Mouse (Mus musculus) limb, embryonic 15.5 days (tissue): ENCODE data around the gene Ccl25. TPM values are rescaled to one million over a fixed set of nuclear protein-coding genes. Genes with fewer than 3 reads are reported as not detected.

ENCODE experiments used
- ATAC-seq: fragments of 200-750 bp; cut with Nextera tagmentation; 2 replicates; pipeline ENCODE4 v1.8.0; 2017; ENCODE audit warnings: low read depth, moderate TSS enrichment; ENCODE audit not compliant: insufficient number of reproducible peaks, low FRiP score, low TSS enrichment
- H3K27ac ChIP-seq: fragments of 300-500 bp; sonication (generic); 2 replicates; pipeline ENCODE4 v1.5.1; 2015; ENCODE audit warnings: moderate library complexity, mild to moderate bottlenecking, inconsistent platforms
- H3K27me3 ChIP-seq: fragments of 300-500 bp; sonication (generic); 2 replicates; pipeline ENCODE4 v1.6.1; 2015; ENCODE audit warnings: inconsistent platforms
- H3K36me3 ChIP-seq: fragments of 300-500 bp; sonication (generic); 2 replicates; pipeline ENCODE4 v1.6.1; 2015; ENCODE audit warnings: inconsistent platforms
- H3K4me1 ChIP-seq: fragments of 300-500 bp; sonication (generic); 2 replicates; pipeline ENCODE4 v1.6.1; 2015; ENCODE audit warnings: inconsistent platforms
- H3K4me2 ChIP-seq: fragments of 300-500 bp; sonication (generic); 2 replicates; pipeline ENCODE4 v1.6.1; 2015; ENCODE audit warnings: mild to moderate bottlenecking, inconsistent platforms
- H3K4me3 ChIP-seq: fragments of 300-500 bp; sonication (generic); 2 replicates; pipeline ENCODE4 v1.5.1; 2015; ENCODE audit warnings: mild to moderate bottlenecking, inconsistent platforms
- H3K9ac ChIP-seq: fragments of 300-500 bp; sonication (generic); 2 replicates; pipeline ENCODE4 v1.6.1; 2015; ENCODE audit warnings: inconsistent platforms
- H3K9me3 ChIP-seq: fragments of 300-500 bp; sonication (generic); 2 replicates; pipeline ENCODE4 v1.6.1; 2016; ENCODE audit warnings: inconsistent platforms
- WGBS: fragments of 180-500 bp; shearing (Covaris S2); methylation state at CpG from one replicate; pipeline ENCODE4 v1.1.7; 2015; 5-methylcytosine and 5-hydroxymethylcytosine counted together
- polyA plus RNA-seq: library from polyadenylated mRNA; unstranded; fragments of >200 nt; fragmentation: Nextera tagmentation; extraction: Ambion mirVana; gene quantifications from 2 replicates; pipeline ENCODE4 v1.2.1, GENCODE M21; 2015

The Ccl25 gene
- polyA plus RNA-seq, 1 experiment from 2014 or later = 13.5 TPM

GRCm38 (mm10) chr8:4318796-4319572, 6.0 kb upstream of the Ccl25 start:
- no peaks in the 10 kb centered on the region for H3K27me3 ChIP-seq
- H3K9me3 ChIP-seq = no peaks in the 10 kb centered on the region
- 85% methylated on average over 2 of the region's 2 CpGs for WGBS
- peaks cover 24% of the 10 kb centered on the region for H3K36me3 ChIP-seq
- H3K9ac ChIP-seq = no peak overlapping the region
- H3K4me2 ChIP-seq = no peak overlapping the region
- ATAC-seq = no peak
- peaks cover 28% of the 10 kb centered on the region for H3K4me1 ChIP-seq
- no peak overlapping the region for H3K27ac ChIP-seq
- H3K4me3 ChIP-seq = no peak overlapping the region

DNA sequence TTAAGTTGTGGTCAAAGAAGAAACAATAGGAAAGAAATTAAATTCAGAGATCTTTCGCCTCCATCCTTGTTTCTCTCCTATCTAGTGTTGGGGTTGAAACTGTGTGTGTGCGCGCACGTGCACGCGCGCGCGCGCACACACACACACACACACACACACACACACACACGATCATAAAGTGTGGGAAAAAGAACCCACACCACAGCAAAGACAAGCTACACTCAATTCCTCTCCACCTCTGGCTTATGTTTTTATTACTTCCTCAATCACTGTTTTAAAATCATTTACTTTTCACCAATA, 5.5 kb upstream of the Ccl25 start:
- no peak for ATAC-seq
- no peak overlapping the region for H3K4me2 ChIP-seq
- H3K36me3 ChIP-seq = peaks cover 24% of the 10 kb centered on the region
- no peaks in the 10 kb centered on the region for H3K27me3 ChIP-seq
- H3K9me3 ChIP-seq = no peaks in the 10 kb centered on the region
- 97% methylated on average over 11 of the region's 11 CpGs for WGBS
- no peak overlapping the region for H3K4me3 ChIP-seq
- H3K9ac ChIP-seq = no peak overlapping the region
- peaks cover 28% of the 10 kb centered on the region for H3K4me1 ChIP-seq
- no peak overlapping the region for H3K27ac ChIP-seq

DNA sequence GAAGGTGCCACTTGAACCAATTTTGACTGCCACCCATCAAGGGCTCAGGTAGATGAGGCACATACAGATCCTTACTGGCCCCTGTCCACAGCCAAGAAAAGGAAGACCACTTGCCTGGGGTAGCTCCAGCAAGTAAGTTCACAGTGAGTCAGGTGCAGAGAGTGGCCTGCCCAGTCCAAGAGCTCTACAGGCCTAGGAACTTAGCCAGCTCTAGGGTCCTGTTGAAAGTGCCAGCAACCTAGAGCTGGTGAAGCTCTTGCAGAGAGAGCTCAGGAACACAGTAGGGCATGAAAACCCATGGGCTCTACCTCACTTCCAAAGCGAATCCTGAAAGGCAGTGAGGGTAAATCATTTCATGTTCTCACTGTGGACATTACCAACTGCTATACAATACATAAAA, 4.6 kb upstream of the Ccl25 start:
- no peak for ATAC-seq
- 96% methylated on average over 1 of the region's 1 CpGs for WGBS
- Histone ChIP-seq H3K27me3 (no peaks in the 10 kb centered on the region), H3K36me3 (peaks cover 24% of the 10 kb centered on the region), H3K27ac (no peak overlapping the region), H3K4me1 (peaks cover 28% of the 10 kb centered on the region), H3K9me3 (no peaks in the 10 kb centered on the region), H3K4me3 (no peak overlapping the region), H3K4me2 (no peak overlapping the region), H3K9ac (no peak overlapping the region)

- H3K27ac ChIP-seq = no peak overlapping the region
- no peak overlapping the region for H3K4me2 ChIP-seq
- peaks cover 24% of the 10 kb centered on the region for H3K36me3 ChIP-seq
- H3K4me1 ChIP-seq = peaks cover 34% of the 10 kb centered on the region
- ATAC-seq = no peak
- H3K4me3 ChIP-seq = no peak overlapping the region
- H3K9me3 ChIP-seq = no peaks in the 10 kb centered on the region
- H3K27me3 ChIP-seq = no peaks in the 10 kb centered on the region
- no peak overlapping the region for H3K9ac ChIP-seq
- 69% methylated on average over 2 of the region's 2 CpGs for whole genome bisulfite sequencing
Observed at GRCm38 (mm10) chr8:4321031-4321430, 4.0 kb upstream of the Ccl25 start.

DNA sequence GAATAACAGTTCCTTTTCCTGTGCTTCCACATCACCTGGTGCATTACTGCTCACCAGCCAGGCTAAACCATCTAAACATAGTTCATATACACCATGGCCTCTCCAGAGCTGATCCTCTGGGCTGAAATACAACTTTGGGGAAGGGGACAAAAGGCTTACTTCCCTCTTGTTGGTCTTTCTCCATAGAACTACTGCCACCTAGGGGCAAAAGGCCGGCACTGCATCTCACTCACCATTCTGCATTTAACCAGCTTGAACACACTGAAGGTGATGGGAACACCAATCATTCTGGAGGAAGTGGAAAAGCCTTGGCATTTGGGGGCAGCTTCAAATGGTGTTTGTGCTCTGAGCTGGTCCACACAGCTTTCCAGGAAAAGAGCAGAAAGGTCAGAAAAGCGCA, 2.5 kb upstream of the Ccl25 start:
- Histone ChIP-seq H3K4me3 (no peak overlapping the region), H3K9ac (no peak overlapping the region), H3K27ac (no peak overlapping the region), H3K36me3 (peaks cover 28% of the 10 kb centered on the region), H3K9me3 (no peaks in the 10 kb centered on the region), H3K27me3 (no peaks in the 10 kb centered on the region), H3K4me2 (no peak overlapping the region), H3K4me1 (peaks cover 37% of the 10 kb centered on the region)
- no peak for ATAC-seq
- WGBS = 34% methylated on average over 2 of the region's 2 CpGs

DNA sequence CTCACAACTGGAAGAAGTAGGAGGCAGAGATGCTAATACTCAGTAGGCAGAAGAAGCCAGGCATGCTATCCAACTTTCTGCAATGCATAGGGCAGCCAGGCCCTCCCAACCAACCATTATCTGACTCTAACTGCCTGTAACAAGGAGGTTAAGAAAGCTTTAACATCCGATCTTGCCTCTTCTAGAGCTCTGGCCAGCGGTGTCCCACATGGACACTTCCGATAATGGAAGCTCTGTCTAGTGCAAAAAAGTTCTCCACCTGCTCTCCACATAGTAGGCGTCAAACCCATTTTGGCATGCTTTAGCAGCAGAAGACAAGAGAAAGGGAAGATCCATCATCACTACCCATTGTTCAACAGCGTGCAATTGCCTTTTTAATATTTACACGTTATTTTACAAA, 1.1 kb upstream of the Ccl25 start:
- Histone ChIP-seq H3K9me3 (no peaks in the 10 kb centered on the region), H3K36me3 (peaks cover 42% of the 10 kb centered on the region), H3K4me2 (peak overlapping the region; percentile 65), H3K27ac (no peak overlapping the region), H3K4me3 (peak overlapping the region; percentile 94), H3K9ac (peak overlapping the region; percentile 98), H3K4me1 (peaks cover 37% of the 10 kb centered on the region), H3K27me3 (no peaks in the 10 kb centered on the region)
- no peak for ATAC-seq
- 4% methylated on average over 6 of the region's 6 CpGs for WGBS

DNA sequence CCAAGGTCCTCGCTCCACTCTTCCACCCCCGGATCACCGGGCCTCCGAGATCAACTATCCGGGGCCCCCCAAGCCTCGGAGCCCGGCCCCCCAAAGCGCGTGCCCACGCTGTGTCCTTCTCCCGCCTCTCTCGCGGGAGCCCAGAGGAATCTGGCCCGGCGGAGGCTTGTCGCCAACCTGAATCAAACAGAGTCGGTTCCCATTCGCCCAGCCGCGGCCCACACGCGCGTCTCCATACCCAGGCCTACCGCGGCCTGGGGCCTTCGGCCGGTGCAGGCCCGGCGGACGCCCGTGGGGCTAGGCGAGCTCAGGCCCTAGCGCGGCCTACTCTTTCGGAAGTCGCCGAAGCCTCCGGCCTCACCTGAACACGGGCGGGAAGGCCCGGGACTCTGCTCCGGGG, 485 bp upstream of the Ccl25 start:
- H3K27ac ChIP-seq = peak overlapping the region; percentile 91
- peak; percentile 72 for ATAC-seq
- no peaks in the 10 kb centered on the region for H3K9me3 ChIP-seq
- no peaks in the 10 kb centered on the region for H3K27me3 ChIP-seq
- peak overlapping the region; percentile 65 for H3K4me2 ChIP-seq
- under 1% methylated on average over 42 of the region's 42 CpGs for WGBS
- H3K9ac ChIP-seq = peak overlapping the region; percentile 98
- peaks cover 37% of the 10 kb centered on the region for H3K4me1 ChIP-seq
- H3K4me3 ChIP-seq = peak overlapping the region; percentile 94
- peaks cover 48% of the 10 kb centered on the region for H3K36me3 ChIP-seq

- Histone ChIP-seq H3K9me3 (no peaks in the 10 kb centered on the region), H3K27ac (0 out of 2 replicates have a peak overlapping the region, but pooled peaks have one; percentile 91), H3K4me1 (peaks cover 28% of the 10 kb centered on the region), H3K4me2 (peak overlapping the region; percentile 72), H3K36me3 (peaks cover 50% of the 10 kb centered on the region), H3K9ac (peak overlapping the region; percentile 61), H3K27me3 (no peaks in the 10 kb centered on the region), H3K4me3 (peak overlapping the region; percentile 94)
- WGBS = 38% methylated on average over 7 of the region's 7 CpGs
- ATAC-seq = no peak
Observed at GRCm38 (mm10) chr8:4325751-4326036, 684 bp downstream of the Ccl25 start.

DNA sequence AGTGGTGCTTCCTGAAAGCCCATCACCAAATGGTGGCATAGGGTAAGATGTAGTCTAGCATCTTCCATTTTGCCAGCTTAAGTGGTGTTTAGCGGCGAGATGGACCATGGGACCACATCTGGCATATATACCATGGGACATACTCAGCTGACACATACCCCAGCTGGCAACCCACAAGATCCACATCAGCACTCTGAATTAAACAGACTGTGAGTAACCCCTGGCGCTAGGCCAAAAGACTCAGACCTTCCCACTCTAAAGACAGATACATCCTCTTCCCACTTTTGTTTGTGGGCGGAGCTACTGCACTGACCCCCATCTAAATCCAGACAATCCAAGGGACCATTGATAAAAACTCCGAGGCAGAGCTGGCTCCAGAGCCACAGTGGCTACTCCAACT, 4.0 kb downstream of the Ccl25 start:
- H3K9me3 ChIP-seq = no peaks in the 10 kb centered on the region
- ATAC-seq = no peak
- WGBS = 92% methylated on average over 5 of the region's 5 CpGs
- H3K27me3 ChIP-seq = no peaks in the 10 kb centered on the region
- peaks cover 9% of the 10 kb centered on the region for H3K4me1 ChIP-seq
- peaks cover 66% of the 10 kb centered on the region for H3K36me3 ChIP-seq
- H3K27ac ChIP-seq = no peak overlapping the region
- H3K4me2 ChIP-seq = no peak overlapping the region
- H3K9ac ChIP-seq = no peak overlapping the region
- no peak overlapping the region for H3K4me3 ChIP-seq

- ATAC-seq = no peak
- H3K9ac ChIP-seq = no peak overlapping the region
- no peak overlapping the region for H3K4me3 ChIP-seq
- no peak overlapping the region for H3K27ac ChIP-seq
- H3K4me2 ChIP-seq = no peak overlapping the region
- peaks cover 84% of the 10 kb centered on the region for H3K36me3 ChIP-seq
- WGBS = 91% methylated on average over 1 of the region's 1 CpGs
- H3K27me3 ChIP-seq = no peaks in the 10 kb centered on the region
- H3K4me1 ChIP-seq = no peaks in the 10 kb centered on the region
- no peaks in the 10 kb centered on the region for H3K9me3 ChIP-seq
Observed at GRCm38 (mm10) chr8:4333966-4334365, 9.0 kb downstream of the Ccl25 start.

GRCm38 (mm10) chr8:4335678-4336077, 10.7 kb downstream of the Ccl25 start:
- no peaks in the 10 kb centered on the region for H3K9me3 ChIP-seq
- ATAC-seq = no peak
- H3K4me2 ChIP-seq = no peak overlapping the region
- 69% methylated on average over 2 of the region's 2 CpGs for WGBS
- no peaks in the 10 kb centered on the region for H3K4me1 ChIP-seq
- no peaks in the 10 kb centered on the region for H3K27me3 ChIP-seq
- H3K4me3 ChIP-seq = no peak overlapping the region
- H3K36me3 ChIP-seq = peaks cover 76% of the 10 kb centered on the region
- H3K9ac ChIP-seq = no peak overlapping the region
- no peak overlapping the region for H3K27ac ChIP-seq

DNA sequence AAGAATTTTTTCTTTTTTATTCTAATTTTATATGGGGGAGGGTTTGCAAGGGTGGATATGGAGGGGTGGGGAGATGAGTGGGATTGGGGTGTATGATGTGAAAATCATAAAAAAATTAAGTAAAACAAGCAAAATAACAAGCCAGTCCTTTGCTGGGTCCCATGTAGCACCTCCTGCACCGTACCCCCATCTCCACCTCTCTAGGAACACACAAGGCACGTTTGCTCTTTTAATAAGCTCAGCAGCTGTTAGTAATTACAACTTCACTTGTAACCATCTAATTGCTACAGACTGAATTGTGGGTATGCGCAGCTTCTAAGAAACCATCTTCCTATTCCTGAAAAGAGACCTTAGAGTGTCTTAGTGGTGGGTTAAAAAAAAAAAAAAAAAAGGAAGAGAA, 15.2 kb downstream of the Ccl25 start:
- no peaks in the 10 kb centered on the region for H3K4me1 ChIP-seq
- no peak overlapping the region for H3K9ac ChIP-seq
- H3K27me3 ChIP-seq = no peaks in the 10 kb centered on the region
- no peak overlapping the region for H3K4me2 ChIP-seq
- peaks cover 36% of the 10 kb centered on the region for H3K36me3 ChIP-seq
- no peak for ATAC-seq
- WGBS = 30% methylated on average over 3 of the region's 3 CpGs
- H3K4me3 ChIP-seq = no peak overlapping the region
- H3K9me3 ChIP-seq = no peaks in the 10 kb centered on the region
- no peak overlapping the region for H3K27ac ChIP-seq

GRCm38 (mm10) chr8:4347661-4348060, 22.7 kb downstream of the Ccl25 start:
- Histone ChIP-seq H3K4me3 (no peak overlapping the region), H3K27me3 (no peaks in the 10 kb centered on the region), H3K4me2 (no peak overlapping the region), H3K27ac (no peak overlapping the region), H3K36me3 (no peaks in the 10 kb centered on the region), H3K9me3 (no peaks in the 10 kb centered on the region), H3K9ac (no peak overlapping the region), H3K4me1 (0 out of 2 replicates have a peak, but pooled peaks cover 2% of the 10 kb centered on the region)
- 52% methylated on average over 7 of the region's 7 CpGs for WGBS
- ATAC-seq = no peak
